Mouse (Mus musculus): ENCODE measurements around the gene As3mt.

DNA sequence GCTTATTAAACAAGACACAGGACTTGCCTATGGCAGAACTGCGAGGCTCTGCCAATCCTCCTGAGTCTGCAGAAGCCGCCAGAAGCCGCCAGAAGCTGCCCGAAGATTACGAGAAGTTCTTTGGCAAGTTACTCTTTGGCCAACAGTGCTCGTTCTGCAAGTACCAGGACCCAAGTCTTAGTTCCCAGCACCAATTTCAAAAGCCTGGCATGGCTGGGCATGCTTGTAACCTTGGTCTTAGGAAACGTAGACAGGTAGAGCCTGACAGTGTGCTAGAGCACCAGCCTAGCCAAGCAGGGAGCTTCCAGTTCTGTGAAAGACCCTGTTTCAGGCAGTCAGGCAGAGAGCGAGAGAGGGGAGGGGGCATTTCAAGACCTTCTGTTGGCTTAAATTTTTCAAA, 10.8 kb upstream of the As3mt start:
- TF ChIP-seq MAX (IDR thresholded peaks at IDR 0.05; ENCODE audit: low read depth) (no peak), E2F4 (IDR thresholded peaks at IDR 0.05; ENCODE audit: insufficient read depth) (no peak), POLR2A (IDR thresholded peaks at IDR 0.05; ENCODE audit: insufficient read length, low read depth) (no peak), USF1 (IDR thresholded peaks at IDR 0.05; ENCODE audit: low read depth) (no peak), TCF12 (IDR thresholded peaks at IDR 0.05; ENCODE audit: insufficient read depth, poor library complexity, severe bottlenecking) (no peak), TCF3 (IDR thresholded peaks at IDR 0.05; ENCODE audit: insufficient read length, low read depth) (no peak), CEBPB (IDR thresholded peaks at IDR 0.05; ENCODE audit: insufficient read depth, poor library complexity, severe bottlenecking) (no peak), POLR2AphosphoS2 (IDR thresholded peaks at IDR 0.05; ENCODE audit: insufficient read length, low read depth) (no peak), MYOG (IDR thresholded peaks at IDR 0.05; ENCODE audit: control insufficient read depth in 1 of 3, insufficient read depth in 1 of 3, insufficient read length in 2 of 3, low read depth in 2 of 3) (no peak)

Data from myocyte (in vitro differentiated cells).